Mouse (Mus musculus) right cerebral cortex, postnatal 10 days (tissue): ENCODE results near the gene Sh3bp4.

ENCODE experiments used
- DNase-seq, 2 experiments: peaks; one replicate each; pipeline ENCODE4 v3.0.0; 2021; ENCODE audit warnings: low spot score in 2 of 2

Sh3bp4 gene

DNA sequence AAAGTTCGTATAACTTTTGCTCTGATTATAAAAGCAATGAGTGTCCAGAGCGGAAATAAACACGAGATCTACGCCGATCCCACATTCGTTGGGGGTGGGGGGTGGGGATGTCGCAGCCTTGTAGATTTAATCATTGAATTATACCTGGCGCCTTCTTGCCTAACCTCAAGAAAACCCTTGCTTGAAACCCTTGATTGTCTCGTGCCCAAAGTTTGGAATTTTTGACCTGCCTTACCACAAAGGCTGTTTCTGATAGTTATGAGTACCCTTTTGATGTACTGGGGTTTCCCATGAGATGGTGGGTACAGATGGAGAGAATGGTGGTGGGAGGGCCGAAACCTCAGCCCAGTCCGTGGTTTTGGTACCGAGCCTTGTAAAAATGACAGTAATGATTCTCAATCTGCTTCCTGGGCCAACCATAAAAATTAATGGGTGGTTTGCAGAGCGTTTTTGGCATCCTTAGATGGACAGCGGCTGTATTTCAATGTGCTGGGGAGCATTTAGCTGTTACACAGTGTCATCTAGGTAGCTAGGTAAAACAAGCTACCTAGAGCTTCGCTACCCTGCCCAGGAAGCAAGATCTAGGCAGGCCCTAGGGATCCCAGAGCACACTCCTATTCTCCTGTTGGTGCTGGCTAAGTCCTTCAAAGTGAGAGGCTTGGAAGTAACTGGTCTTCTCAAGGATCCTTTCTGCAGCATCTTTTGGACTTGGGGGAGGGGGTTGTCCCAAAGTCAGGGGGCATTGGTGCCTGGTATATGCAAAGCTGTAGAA lies 1.3 kb downstream of the Sh3bp4 start:
- DNase-seq: no peak

- DNase-seq: no peak
Observed at GRCm38 (mm10) chr1:89072143-89072990, 2.2 kb downstream of the Sh3bp4 start.

DNA sequence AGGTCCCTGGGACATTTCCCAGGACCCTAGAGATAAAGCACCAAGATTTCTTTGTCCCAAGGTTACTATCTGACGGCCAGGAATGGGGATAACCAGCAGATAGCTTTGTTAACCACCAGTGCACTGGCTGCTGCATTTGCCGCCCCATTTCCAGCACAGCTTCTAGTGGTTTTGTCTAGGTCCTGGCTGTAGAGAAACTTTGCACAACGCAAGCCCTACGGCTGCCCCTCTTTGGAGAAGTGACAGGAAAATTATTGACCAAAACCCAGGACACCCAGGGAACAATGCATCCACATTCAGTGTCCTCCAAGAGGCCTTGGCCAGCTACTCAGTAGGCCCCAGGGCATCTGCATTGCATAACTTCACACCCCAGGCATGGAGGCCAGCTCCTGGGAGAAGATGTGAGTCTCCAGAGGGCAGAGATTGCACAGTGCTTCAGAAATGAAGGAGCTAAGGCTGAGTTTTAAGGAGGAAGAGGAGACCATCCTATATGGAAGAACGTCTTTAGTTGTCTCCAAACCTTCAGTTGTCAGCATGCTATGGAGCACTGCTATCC lies 3.2 kb downstream of the Sh3bp4 start:
- DNase-seq: no peak

- no peak for DNase-seq
Observed at GRCm38 (mm10) chr1:89074678-89075077, 4.5 kb downstream of the Sh3bp4 start.

- DNase-seq: no peak
Observed at GRCm38 (mm10) chr1:89075120-89075519, 4.9 kb downstream of the Sh3bp4 start.

GRCm38 (mm10) chr1:89076777-89077176 lies 6.6 kb downstream of the Sh3bp4 start:
- DNase-seq: peak in 1 of 2 experiments; percentile 18

GRCm38 (mm10) chr1:89078240-89078639 lies 8.0 kb downstream of the Sh3bp4 start:
- DNase-seq: no peak

DNA sequence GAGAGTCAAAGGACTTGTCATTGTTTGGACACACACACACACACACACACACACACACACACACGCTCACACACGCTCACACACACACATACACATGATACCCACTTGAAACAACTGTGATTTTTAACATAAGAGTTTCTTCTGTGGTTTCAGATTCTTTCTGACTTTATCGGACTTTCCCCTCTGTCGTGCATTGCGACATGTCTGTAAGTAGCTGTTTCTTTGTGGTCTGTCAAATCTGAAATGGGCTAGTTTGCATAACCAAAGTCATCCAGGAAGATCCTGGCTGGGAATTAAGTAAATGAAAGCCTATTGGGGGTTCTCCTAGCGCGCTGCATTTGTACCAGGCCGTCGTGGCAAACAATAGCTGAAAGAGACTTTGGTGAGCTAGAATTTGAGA lies 8.5 kb downstream of the Sh3bp4 start:
- DNase-seq: no peak

DNA sequence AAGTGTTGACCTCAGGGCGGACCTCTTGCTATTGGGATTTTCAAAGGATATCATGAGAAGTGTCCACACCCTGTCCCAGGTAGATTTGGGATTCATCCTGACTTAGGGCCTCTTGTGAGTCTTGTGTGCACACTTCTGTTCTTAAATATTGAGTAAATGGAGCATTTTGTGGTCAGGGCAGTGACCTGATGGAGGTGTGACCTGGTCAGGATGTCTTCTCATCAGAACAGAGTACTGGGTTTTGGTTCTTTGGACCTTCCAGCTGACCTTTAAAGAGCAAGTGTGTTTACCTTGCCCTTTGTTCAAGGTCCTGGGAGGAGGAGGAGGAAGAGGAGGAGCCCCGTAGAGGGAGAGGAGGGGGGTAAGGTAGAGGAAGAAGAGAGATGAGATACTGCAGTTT lies 9.0 kb downstream of the Sh3bp4 start:
- no peak for DNase-seq

DNA sequence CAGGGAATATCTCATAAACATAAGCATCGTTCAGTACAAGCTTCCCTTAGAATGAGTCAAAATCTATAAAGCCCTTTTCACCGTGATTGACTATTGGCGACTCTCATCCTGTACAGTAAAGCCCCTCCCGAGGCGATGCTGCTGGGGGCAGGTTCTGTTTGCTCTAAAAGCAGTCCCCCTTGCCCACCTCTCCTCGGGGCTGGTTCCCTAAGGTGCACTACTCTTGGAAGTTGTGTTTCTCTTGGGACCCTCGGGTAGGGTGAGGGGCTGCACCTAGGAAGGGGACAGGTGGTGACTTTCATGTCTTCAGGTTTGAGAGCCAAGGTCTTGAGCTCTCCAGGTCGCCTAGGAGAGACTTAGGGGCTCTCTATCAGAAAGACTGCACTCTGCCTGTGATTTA lies 10.2 kb downstream of the Sh3bp4 start:
- DNase-seq: peak in 1 of 2 experiments; percentile 14

- DNase-seq: peak in 1 of 2 experiments; percentile 17
Observed at GRCm38 (mm10) chr1:89080795-89081194, 10.6 kb downstream of the Sh3bp4 start.

GRCm38 (mm10) chr1:89081371-89081770 lies 11.2 kb downstream of the Sh3bp4 start:
- DNase-seq: peak in 1 of 2 experiments; percentile 19

DNA sequence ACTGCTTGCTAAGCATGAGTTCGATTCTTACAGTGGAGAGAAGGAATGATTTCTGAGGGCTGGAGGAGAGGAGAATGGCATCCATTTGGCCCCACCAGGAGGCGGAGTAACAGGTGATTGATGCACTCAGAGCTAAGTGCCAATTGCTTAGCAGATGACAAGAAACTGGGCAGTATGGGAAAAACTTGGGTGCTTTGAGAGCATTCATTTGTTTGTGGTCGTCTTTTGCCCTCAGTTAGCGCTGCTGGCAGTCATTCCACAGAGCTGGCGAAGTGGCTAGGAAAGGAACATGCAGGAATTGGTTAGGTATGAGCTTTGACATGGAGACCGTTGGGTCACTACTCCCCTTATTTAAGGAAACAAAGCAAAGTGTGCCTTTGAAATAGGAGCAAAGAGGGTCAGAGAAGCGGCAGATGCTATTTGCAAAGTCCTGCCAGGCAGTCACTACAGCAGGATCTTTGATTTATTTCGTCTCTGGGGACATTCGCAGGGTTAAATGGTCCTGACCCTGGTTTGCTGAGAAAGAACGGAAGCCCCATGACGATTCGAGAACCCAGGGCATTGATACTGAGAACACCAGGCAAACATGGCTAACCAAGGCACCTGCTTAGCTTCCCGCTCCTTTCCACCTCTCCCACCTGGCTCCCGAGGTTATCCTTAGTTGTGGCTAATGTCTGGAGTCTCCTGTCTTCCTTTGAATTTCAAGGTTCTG lies 12.1 kb downstream of the Sh3bp4 start:
- DNase-seq: peak in 1 of 2 experiments; percentile 14

DNA sequence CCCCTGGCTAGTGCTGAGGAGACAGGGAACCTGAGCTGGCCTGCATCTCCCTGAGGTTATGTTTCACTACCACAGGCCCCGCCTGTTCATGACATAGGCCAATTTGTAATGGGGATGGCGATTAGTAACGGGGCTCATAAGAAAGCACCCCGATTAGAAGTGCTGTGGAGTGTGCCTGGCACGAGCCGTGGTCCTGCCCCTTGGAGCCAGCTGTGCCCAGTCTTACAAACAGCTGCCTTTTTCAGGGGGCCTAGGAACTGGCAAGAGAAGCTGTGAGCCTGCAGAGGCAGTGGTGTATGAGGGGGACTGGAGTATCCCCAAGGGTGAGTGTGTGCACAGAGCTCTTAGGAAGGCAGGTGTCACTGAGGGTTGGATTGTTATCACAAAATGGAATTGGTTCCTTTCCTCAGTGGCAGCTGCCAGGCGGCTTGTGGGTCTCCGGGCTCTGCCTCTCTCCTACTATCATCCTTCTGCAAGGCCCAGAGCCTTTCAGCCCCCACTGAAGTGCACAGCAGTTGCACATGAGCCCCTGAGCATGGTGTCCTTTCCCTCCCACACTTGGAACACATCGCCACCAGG lies 16.4 kb downstream of the Sh3bp4 start:
- DNase-seq: peak in 1 of 2 experiments; percentile 20

GRCm38 (mm10) chr1:89088144-89088543 lies 17.9 kb downstream of the Sh3bp4 start:
- no peak for DNase-seq

GRCm38 (mm10) chr1:89088748-89089288 lies 18.6 kb downstream of the Sh3bp4 start:
- no peak for DNase-seq

DNA sequence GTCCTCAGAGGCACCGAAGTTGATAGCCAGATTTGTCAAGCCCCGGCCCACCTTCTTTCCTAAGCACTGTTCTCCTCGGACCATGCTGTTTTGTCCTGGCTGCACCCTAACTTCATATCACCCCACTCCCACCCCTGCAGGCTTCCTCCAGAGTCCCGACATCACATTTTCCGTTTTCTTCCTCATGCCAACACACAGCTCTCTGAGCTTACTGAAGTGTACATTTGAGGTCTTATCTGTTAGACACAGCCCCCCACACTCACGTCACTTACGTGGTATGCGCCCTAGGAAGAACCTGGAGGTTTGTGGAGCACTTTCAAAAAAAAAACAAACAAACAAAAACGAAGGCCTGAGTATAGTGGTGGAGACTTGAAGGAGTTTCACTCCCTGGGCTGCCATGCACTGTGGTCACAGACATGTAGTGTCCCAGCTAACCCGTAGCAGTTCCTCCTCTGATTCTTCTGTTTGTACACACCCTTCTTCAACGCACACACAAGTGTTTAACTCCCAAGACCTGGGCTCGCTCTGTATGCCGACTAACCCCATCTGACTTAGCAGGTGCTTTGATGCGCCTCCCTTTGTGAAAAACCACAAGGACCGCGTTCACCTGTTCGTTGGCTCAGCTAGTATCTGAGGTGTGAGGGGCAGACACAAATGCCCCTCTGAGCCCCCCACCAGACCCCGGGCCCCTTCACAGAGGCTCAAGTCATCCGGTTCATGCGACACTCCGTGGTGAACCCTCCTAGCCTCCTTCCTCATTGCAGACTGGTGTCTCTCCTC lies 19.8 kb downstream of the Sh3bp4 start:
- no peak for DNase-seq

DNA sequence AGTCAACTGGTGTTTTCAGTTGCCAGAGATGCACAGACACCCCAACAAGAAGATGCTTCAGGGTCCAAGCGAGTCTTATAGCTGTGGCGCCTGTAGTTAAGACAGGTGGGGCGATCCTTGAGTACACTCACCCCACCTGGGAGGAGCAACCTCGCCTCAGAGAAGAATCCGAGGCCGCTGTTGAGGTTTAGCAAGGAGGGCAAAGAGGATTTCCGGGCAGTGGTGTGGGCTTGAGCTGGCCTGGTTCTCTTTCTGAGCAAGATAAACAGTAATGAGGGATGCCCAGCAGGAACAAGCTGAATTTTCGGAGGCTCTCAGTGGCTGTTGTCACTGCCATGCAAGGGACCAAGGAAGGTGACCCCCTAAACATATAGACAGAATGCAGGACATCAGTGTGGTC lies 20.5 kb downstream of the Sh3bp4 start:
- no peak for DNase-seq

DNA sequence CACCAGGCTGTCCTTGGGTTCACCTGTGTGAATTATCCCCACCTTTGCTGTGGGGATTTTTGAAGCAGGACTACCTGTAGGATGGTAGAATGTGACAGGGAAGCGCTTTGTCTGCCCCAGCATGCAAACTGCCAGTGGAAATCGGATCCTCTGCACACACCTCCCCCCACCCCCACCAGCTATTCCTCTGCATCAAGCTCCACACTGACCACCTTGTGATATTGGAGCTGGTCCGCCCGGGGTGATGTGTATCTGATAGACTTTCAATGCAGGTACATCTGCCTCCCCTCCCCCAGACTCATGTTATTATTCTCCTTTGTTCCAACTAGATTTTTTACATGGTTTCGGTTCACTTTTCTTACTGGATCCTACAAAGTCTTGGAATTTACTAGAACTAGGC lies 21.8 kb downstream of the Sh3bp4 start:
- no peak for DNase-seq

GRCm38 (mm10) chr1:89092442-89092991 lies 22.3 kb downstream of the Sh3bp4 start:
- peak; percentile 74 to 88 for DNase-seq
